Mouse (Mus musculus) mouse trophoblast stem cell (cell line): ENCODE data around the gene Arl4d.

Source experiments
- in situ Hi-C, 2 experiments: fragments of 300-500 bp; cut with MseI, MboI; formaldehyde crosslinking; loops; 2 replicates in 1 of 2; 3 replicates in 1 of 2; pipeline ENCODE4 v1.15.1; 2025

Gene Arl4d

DNA sequence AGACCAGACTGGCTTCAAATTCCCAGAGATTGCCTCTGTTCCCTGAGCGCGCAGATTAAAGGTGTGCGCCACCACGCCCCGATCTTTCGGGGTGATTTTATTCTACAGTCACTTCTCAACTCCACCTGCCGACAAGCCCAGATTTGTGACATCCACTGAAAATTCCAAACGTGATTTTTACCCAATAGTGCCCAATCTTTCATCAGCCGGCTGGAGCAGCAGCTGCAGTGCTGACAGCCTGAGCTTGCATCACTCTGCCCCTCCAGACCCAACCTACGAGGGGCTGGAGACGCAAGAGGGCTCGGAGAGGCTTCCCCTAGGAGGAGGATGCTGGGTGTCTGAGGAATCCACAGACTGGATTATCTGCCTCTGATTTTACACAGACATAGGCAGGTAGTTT is 12.3 kb downstream of the Arl4d start:
- in situ Hi-C loops, result no loop called here

DNA sequence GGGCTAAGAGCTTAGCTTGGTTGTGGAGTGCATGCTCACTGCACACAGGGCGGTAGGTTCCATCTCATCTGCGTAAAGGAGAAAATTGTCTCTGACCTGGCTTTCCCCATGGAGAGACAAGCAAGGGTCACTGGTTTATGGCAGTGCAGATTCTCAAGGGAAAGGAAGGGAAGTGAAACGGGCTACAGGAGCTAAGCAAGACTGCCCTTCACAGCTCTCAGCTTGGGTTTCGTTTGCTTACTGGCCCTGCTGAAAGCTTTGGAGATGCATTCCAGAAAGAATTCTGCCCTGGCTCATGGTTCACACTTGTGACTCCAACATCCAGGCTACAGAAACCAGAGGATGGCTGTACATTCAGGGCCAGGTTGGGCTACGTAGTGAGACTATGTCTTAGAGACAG is 13.4 kb downstream of the Arl4d start:
- in situ Hi-C loops, result no loop called here

DNA sequence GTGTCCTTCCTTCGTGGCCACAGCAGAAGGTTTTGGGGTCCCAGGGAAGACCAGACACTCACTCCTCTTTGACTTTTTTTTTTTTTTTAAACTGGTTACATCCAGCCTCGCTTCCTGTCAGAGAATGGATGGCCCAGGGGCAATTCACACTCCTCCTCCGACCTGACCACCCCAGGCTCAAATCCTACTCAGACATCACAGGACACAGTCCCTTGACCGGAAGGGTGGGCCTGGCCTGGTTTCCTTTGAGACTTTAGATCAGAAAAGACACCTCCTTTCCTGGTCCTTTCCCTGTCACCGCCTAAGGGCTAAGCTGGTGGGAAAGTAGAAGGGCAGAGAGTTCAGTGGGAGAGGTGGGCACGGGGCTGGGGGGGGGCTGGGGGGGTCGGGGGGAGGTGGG is 14.6 kb downstream of the Arl4d start:
- in situ Hi-C loops, result no loop called here

DNA sequence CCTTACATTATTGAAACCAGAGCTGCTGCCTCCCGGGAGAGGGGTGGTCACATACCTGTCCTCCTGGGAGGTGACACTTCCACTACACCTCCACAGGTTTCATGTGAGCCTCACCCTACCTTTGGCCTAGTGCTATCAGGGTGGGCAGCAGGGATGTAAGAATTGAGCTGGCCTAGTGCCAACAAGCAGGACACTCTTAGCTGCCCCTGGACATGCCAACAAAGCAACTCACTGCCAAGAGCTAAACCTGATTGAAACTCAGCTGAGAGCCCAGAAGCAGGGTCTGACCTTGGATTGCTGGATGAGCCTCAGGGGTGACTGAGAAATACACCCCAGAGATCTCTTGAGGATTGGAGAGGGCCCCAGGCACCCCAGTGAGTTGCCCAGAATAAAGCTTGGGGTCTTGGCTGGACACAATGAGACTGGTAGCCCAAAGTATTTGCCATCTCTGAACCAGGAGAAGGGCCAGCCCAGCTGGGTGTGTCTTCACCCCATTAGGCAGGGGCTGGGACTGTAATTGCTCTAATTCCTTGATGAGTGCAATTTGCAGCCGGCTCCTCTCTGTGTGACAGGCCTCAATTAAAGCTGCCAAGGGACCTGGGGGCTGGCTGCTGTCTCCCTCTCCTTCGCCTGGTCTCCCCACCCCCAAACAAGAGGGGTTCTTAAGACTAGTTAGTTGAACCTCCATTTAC is 15.4 kb downstream of the Arl4d start:
- in situ Hi-C loops, result no loop called here

DNA sequence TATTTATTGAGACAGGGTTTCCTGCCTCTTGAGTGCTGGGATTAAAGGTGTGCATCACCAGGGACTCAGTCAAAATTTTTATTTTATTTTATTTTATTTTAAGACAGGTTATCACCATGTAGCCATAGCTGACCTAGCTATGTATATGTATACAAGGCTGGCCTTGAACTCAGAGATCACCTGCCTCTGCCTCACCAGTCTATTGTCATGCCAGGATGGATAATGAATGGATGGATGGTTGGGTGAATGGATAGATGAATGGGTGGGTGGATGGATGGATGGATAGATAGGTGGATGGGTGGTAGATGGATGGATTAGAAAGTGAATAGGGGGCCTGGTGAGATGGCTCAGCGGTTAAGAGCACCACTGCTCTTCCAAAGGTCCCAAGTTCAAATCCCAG is 16.6 kb downstream of the Arl4d start:
- in situ Hi-C loops, result no loop called here

DNA sequence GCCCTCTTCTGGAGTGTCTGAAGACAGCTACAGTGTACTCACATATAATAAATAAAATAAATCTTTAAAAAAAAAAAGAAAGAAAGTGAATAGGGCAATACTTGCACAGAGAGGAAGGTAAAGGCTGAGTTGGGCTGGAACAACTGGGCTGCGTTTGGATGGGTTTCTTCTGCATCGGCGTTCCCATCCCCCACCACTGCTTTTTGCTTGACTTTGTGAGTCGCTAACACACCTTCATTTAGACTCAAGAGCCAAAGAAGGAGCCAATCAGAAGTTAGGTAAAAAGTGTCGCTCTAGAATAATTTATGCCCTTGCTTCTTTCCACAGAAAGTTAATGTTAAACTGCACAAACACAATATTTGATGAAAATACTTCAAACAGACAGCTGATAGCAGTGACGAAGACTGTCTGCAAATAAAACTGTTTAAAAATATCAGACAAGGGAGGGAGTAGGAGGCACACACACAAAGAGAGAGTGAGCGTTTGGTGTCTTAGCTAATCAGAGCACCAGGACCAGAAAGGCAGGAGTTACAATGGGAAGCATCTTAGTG is 17.1 kb downstream of the Arl4d start:
- in situ Hi-C loops, result no loop called here

DNA sequence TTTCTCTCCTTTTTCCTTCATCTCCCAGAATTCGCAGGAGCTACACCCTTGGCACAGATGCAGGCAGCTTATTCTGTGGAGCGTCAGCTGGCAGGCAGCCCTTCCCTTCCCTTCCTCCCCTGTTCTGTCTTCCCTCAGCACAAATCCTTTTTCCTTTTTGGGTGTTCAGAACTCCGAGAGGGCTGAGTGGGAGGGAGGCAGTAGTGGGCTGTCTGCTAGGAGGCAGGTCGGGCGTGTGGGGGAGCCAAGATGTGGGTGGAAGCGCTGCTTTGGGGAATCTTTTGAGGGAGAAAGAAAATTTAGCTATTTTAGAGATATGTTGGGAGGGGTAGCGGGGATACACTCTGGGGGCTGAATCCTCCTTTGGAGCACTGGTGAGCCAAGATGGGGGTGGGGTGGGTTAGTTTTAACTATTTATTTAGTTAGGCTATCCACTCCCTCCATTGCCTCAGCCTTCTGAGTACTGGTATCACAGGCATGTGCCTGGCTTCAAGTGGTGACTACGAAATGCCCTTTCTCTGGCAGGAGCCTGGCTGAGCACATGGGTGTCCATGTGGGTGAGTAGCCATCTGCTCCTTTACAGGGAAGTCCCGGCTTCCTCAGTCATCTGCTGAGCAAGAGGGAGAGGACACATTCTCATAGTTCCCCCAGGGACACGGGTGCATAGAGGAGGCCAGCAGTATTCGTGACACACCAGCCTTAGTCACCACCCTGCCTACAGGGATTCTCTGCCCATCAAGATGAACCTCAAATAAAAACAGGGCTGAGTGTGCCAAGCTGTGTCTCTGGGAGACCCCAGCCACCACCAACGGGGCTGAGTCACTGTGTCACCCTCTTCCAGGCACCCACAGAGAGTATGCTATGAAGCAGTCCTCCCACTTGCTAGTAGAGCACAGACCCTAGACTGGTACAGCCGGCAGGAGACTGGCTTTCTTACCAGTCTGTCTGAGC is 22.3 kb downstream of the Arl4d start:
- in situ Hi-C loops, result no loop called here

DNA sequence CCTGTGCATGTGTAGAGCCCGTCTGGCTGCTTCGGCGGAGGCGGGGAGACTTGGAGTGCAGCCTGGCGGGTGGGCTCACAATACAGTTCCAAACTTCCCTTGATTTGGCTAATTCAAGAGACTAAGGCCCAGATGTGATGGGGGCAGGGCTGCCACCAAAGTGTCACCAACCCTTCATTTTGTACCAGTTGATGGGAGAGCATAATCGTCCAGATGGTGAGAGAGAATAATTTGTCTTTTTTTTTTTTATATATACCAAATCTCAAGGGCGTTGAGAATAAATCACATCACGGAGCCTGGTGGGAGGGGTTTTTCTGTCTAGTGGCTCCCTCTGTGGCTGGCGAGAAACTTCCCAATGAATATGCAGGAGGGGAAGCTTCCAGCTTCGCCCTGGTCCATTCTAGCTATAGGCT is 24.4 kb downstream of the Arl4d start:
- in situ Hi-C loops, result loop anchor here in 1 of 2 experiments (5.0 kb wide), 1 partner anchor 38 kb away; no protein-coding TSS in a partner anchor

DNA sequence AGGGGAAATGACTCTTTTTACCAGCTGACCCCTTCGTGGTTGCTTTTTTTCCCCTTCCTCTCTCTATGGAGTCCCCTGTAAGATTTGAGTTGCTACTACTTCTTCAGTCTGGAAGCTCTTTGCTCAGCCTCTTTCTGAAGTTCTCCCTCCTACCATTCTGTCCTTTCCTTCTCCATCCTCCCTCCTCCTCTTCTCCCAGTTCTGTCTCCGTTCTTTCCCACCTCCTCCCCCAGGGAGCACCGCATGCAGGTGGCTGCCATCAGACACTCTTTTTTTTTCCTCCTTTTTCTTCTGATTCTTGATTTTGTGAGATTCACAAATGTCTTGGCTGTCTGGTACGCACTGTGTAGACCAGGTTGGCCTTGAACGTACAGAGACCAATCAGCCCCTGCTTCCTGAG is 25.0 kb downstream of the Arl4d start:
- in situ Hi-C loops, result loop anchor here in 1 of 2 experiments (5.0 kb wide), 1 partner anchor 37 kb away; no protein-coding TSS in a partner anchor

DNA sequence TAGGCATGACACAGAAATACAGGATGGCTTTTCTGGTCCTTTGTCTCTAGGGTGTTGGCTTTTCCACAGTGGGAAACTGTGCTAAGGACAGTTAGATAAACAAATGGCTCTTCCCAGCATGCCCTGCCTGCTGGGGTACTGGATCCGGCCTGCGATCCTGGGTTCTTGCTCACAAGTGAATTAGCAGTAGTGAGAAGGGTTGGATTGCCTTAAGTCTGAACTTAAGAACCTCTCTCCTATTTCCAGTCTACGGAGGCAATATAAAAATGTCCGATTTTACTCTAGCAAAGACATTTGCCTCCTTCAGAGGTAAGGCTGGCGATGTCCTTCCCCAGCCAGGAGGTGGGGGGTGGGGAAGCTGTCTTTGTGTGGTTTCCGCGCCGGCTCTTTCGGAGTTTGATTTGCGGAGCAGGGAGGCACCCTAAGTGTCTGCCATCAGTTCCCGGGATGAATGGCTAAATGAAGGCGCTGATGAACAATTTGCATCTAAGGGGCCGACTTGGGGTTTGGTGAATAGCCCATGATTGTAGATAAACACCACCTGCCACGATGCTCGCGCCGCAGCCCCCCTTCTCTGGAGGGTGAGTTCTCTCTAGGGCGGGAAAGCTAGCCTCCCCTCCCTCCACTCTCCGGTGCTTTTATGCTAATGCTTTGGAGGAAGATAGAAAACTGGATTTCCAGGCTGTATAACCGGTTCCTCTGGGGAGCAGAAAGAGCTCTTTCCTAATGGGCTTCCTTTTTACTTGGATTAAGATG is 30.7 kb downstream of the Arl4d start:
- in situ Hi-C loops, result no loop called here

DNA sequence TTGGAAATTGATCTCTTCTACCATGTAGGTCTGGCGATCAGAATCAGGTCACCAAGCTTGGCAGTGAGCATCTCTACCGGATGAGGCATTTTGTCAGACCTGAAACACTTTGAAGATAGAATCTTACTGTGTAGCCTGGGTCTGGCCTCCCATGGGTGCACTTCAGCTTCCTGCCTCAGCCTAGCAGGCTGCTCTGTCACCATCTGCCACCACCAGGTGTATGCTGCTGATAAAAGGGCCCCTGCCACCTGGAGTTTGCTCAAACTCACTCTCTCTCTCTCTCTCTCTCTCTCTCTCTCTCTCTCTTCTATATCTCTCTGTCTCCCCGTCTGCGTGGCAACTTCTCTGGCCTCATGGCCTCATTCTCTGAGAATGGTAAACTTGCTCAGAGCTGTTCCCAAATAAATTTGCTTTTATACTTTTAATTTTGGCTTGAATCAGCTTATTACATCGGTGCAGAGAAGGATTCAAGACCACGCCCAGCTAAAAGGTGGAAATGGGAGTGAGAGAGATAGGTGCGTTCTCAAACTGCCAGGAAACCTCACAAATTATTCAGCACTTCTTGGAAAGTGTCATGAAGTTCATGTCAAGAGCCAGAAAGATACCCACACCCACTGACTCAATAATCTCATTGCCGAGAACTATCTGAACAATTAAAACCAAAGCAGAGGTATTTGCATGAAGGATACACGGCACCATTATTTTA is 32.0 kb downstream of the Arl4d start:
- in situ Hi-C loops, result no loop called here

DNA sequence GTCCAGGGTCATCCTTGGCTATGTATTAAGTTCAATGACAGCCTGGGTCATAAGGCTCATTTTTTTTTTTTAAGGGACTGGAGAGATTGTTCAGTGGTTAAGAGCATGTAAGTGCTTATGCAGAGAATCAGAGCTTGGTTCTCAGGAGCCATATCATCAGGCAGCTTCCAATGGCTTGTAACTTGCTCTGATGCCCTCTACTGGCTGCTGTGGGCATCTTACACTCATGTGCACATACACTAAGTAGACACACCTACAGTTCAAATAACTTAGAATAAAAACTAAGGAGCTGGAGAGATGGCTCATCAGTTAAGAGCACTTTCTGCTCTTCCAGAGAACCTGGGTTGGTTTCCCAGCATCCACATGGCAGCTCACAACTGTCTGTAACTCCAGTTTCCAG is 32.8 kb downstream of the Arl4d start:
- in situ Hi-C loops, result no loop called here

DNA sequence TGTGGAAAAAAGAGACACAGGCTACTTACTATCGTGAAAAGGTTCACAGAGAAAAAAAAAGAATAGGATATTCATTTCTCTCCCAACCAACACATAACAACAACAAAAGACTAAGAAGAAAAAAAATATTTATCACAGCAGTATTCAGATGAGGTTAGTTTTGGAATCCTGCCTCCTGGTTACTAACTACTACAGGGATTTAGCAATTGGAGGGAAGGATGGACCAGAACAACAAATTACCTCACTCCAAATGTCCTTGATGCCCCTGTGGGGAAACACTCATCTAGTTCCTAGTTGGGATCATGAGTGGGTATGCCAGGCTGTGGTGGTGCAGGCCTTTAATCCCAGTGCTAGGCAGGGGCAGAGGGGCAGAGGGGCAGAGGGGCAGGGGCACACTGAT is 34.2 kb downstream of the Arl4d start:
- in situ Hi-C loops, result no loop called here

DNA sequence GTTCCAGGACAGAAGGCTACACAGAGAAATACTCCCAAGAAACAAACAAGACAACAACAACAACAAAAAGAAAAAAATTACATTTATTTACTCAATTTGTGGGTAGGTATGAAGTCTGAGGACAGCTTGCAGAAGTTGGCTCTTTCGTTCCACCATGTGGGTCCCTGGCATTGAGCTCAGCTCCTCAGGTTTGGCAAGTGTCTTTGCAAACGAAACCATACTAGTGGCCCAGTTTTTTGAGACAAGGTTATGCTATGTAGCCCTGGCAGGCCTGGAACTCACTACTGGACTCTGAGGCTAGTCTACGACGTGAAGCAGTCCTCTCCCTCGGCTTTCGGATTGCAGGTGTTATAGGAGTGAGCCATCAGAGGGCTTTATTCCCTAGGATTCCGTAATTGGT is 34.6 kb downstream of the Arl4d start:
- in situ Hi-C loops, result no loop called here

DNA sequence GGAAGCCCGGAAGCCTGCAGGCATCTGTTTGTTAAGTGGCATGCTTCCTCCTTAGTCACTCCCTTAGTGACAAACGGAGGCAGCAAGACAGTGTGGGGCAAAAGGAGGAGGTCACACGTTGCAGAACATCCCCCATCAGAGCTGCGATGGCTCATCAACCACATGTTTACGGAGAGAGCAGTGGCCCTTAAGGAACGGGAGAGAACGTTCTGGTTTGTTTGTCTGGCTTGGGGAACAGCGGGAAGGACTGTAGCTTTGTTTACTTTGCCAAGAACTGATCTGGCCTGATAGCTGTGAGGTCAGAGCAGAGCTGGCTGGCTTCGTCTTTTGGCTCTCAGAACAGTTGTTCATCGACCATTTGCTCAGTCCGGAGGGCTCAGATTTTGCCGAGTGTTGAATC is 35.1 kb downstream of the Arl4d start:
- in situ Hi-C loops, result no loop called here

DNA sequence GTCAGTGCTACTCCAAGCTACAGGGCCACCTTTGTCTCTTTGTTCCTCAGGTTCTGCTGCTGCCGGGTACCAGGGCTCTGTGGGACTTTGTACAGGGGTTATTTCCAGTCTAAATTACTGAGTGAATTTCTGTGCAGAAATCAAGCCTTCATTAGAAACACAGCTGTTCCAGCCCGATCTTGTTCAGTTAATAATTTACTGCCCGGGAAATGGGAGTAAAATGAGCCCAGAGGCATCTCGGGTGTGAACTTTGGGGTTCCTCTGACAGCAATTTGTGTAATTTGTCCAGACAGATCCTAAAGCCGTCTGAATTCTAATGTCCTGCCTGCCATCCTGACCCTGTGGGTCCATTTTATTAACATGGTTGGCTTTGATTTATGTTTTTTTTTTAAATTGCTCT is 38.7 kb downstream of the Arl4d start:
- in situ Hi-C loops, result no loop called here

DNA sequence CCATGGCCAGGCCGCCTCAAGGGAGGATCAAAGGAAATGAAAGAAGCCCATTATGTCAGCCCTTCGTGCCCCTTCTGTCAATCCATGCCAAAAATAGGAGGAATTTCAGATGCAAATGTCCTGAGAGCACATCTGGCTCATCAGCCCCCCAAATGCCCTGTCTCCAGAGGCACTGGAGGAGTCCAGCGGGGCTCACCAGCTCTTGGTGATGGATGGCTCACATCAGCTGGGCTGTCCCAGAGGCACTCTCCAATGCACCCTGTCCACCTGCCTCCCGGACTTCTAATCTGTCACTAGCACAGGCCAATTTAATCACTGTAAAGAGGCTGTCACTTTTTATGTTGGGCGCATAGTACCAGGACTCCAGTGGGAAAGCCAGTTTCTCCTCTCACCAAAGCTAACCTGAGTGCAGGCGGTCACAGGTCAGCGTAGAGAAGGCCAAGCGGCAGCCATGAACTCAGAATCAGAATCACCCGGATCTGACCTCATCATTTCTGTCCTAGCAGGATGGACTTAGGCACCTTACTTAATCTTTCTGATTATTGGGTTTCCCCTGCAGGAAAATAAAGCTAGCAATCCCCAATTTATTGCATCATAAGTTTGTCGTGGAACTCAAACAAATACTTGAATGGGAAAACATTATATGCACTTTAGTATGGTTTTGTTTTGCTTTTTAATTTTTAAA is 41.6 kb downstream of the Arl4d start:
- in situ Hi-C loops, result no loop called here

DNA sequence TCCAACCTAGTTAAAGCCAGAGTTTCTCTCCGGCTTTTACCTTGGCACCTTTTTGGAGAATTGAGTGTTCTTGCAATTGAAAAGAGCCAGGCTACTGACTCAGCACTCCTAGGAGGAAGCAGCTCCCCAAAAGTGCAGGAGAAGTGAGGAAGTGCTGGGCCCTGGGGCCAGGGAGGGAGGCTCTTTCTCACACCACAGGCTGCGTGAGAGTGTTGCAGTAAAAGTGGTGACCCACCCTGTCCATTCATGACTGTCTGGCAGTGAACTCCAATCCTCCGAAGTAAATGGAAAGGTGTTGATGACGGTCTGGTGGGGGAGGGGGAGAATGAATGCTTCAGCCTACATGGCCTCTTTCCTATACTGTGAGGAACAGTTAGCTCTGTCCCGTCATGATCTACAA is 43.1 kb downstream of the Arl4d start:
- in situ Hi-C loops, result no loop called here

DNA sequence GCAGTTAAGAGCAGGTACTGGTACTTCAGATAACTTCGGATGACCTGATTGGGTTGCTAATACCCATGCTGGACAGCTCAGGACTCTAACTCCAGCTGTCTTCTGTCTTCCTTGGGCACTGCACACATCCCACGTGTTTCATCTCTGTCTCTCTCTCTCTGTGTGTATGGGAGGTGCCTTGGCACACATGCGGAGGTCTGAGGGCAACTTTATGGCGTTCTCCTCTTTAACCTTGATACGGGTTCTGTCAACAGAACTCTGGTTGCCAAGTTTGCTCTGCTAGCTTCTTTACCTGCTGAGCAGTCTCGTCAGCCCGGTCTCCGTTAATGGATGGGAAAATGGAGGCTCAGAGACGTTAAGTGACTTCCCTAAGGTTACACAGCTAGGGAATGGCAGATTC is 47.5 kb downstream of the Arl4d start:
- in situ Hi-C loops, result no loop called here

DNA sequence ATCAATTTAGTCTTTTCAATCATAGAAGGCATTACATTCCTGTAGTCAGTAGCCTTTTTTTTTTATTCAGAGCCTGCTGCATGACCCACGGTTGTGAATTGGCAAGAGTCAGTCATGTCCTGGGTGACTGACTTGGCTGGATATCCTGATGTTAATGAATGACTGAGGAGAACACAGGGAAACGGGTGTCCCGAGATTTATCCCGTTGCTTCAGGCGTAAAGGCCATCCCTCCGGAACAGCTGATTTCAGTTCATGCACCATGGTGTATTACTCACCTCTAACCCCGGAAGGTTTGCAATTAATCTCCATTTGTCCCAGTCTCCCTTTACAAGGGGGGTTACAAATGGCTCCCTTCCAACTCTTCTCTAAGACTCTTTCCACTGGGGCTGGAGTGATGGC is 48.7 kb downstream of the Arl4d start:
- in situ Hi-C loops, result no loop called here
